Mouse (Mus musculus): ENCODE measurements around the gene Gucy2c.

Gucy2c gene

DNA sequence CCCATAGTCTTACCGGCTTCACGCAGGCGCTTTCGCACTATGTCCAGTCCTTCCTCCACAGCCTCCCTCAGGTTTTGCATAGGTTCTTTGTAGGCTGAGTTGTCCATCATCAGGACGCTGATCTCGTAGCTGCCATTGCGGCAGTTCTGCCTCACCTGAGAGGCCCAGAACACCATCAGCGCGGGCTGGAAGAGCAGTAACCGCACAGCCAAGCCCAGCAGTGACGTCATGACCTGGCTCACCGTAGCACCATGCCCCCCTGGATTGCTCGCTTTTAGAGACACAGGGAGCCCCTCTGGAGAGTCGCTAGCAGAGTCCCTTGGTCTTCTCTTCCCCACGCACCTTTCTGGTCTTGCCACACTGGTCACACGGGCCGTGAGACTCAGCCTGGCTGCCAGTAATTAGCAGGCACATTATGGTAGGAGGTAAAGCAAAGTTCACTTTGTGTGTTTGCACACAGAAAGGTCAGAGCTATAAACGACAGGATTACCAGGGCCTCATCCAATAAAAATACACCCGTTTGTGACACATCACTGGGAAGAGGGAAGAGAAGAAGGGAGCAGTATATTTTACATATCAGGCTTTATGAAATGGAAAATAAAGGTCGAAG is at the start of gene Gucy2c:
Gucy2c (minus strand) TSS at position 389 of the 610 bp plus-strand sequence.
- DNase-seq (ENCODE audit: low spot score in 2 of 2), result no peak

DNA sequence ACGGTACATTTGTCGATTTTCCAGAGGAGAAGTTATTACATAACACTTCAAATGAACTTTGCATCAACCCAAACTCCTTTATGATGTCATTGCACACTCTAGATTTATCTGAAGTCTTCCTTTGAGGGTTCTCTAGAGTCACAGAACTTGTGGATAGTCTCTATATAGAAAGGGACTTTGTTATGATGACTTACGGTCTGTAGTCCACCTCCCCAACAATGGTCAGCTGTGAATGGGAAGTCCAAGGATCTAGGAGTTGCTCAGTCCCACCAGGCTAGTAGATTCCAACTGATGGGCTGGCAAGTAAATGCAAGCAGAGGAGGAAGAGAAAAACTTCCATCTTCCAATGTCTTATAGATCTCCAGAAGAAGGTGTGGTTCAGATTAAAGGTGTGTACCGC is 47.1 kb upstream of the Gucy2c start:
- DNase-seq (ENCODE audit: low spot score in 2 of 2), result no peak

DNA sequence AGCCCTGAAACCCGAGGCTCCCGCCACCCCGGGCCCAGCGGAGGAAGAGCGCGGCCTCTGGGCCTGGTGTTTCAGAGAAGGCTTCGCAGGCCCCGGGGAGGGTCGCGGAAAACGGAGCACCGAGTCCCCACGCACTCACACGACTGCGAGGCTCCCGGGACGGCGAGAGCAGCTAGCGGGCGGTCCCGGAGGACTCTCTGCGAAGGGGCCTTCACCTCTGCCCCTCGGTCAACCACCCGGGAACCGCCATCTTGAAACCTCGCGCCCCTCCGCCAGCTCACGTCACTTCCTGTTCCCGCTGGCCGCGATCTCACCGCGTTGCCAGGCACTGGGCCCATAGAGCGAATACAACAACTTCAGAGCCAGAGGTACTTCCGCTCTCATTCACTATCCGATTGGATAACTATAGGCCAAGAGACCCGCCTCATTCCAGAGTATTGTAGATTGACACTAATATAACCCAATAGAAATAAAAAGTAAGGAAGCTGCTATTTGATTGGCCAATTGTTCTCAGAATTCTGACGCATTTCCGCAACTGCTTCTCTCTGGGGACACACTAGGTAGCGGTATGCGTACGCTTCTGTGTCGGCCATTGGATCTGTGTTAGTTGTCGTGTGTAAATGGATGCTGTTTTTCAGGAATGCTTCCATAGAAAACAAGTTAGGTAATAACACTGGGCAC is 46.5 kb upstream of the Gucy2c start, which contains the start of gene Wbp11:
Wbp11 (minus strand) TSS at position 353 of the 681 bp plus-strand sequence.
- peak; percentile 93 to 95 for DNase-seq (ENCODE audit: low spot score in 2 of 2)

DNA sequence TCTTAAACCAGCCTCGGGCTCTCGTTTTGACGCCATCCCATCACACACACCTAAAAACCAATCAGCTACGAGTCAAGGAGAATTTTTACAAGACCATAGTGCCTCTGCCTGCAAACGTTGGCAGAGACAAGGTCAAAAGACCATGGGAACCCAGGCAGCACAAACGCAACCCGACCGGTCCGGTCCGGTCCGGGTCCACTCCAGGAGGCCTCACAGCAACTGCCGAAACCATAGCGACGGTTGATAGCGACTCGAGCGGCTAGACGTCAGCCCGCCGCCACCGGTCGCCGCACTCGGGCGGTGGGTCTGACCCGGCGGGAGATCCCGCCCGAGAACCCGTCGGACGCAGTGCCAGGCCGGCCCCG is 45.9 kb upstream of the Gucy2c start, which contains the start of gene BC049715:
BC049715 (plus strand) TSS at position 111 of the 365 bp plus-strand sequence.
- no peak for DNase-seq (ENCODE audit: low spot score in 2 of 2)

DNA sequence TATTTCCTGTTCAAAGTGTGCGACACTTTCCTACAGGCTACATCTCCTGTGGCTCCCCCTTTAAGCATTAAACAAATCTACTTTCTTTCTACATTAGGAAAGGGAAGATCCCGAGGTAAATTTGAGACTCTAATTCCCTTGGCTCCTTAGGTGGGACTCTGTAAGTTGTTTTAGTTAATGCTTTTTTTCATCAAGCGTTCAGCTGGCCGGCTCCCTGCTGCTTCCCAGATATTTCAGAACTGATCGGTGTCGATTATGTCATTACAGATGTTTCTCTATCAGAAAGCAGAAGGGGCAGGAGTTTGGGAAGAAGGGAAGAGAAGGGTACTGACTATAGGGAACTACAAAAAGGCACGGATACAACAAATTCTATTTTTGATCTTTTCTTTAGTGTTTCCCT is 45.6 kb upstream of the Gucy2c start:
- DNase-seq (ENCODE audit: low spot score in 2 of 2), result no peak

DNA sequence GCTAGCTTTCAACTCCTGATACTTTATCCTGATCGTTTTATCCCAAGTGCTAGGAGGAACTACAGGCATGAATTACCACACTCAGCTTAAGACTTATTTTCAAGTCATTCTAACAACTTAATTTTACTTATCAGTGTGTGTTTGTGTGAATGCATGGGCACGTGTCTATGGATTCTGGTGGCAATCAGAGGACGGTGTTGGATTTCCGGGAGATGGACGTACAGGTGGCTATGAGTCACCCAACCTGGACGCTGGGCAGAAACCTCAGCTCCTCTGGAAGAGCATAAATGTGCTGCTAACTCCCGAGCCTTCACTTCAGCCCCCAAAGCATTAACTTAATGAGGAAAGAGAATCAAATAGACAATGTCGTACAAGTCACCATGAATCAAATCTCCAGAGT is 43.4 kb upstream of the Gucy2c start:
- DNase-seq (ENCODE audit: low spot score in 2 of 2), result no peak

DNA sequence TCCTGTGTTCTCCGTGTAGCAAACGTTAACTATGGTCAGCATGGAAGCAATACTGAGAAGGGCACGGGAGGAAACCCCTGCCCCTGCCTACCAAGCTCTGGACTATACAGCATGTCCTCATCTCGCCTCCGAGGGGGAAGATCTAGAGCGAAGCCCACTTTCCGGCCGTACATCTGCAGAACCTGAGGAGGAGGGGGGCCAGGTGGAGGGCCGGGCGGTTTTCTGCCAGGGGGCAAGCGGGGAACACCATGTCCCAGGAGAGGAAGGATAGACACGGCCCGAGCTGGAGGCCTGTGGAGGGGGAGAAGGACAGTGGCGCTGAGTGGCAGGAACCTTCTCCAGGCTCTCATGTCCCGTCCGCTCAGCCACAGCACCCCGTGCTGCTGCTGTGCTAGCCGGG is 39.5 kb upstream of the Gucy2c start:
- peak in 1 of 2 experiments; percentile 56 for DNase-seq (ENCODE audit: low spot score in 2 of 2)

DNA sequence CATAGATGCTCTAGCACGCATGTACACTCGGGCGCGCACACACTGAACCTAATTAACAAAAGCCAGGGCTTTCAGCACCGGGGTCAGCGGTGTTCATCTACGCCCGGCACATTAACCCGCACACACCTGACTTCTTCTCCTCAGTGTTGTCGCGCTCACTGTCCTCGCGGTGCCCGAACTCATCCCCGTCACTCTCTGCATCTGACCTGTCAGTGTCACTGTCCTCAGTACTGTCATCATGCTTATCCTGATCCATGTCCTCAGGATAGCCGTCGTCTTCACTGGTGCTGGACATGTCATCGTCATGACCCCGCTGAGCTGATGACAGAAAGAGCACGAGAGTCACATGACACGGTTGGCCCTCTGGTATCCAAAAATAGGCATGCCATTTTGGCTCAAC is 38.8 kb upstream of the Gucy2c start:
- DNase-seq (ENCODE audit: low spot score in 2 of 2), result no peak

DNA sequence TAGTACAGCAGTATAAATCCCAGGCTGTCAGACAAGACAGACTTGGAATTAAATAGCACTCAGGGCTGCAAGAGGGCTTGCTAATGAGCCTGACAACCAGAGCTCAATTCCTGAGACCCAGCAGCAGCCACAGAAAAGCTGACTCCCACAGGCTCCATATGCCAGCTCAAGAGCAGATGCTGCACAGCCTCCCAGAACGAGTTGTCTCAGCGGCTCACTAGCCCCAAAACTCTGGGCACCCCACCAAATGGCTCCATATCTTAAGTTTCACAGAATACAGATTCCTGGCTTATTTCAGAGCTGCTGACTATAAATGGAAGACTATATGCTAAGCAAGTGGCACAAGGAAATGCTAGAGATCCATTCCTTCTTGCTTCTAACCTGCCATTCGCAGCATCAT is 36.0 kb upstream of the Gucy2c start:
- DNase-seq (ENCODE audit: low spot score in 2 of 2), result peak in 1 of 2 experiments; percentile 34

DNA sequence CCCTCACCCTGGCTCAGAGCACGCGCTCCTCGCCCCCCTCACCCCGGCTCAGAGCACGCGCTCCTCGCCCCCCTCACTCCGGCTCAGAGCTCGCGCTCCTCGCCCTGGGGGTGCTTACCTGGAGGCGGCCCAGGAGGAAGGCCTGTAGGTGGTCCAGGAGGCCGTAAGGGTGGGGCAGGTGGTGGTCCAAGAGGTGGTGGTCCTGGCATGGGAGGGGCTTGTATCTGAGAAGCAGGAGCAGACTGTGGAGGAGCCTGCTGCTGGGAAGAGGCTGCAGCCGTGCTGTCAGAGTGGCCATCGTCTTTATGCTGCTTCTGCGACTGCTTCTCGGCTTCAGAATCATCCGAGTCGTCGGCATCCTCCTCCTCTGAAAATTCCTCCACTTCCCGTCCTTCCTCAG is 35.3 kb upstream of the Gucy2c start:
- DNase-seq (ENCODE audit: low spot score in 2 of 2), result peak in 1 of 2 experiments; percentile 57

DNA sequence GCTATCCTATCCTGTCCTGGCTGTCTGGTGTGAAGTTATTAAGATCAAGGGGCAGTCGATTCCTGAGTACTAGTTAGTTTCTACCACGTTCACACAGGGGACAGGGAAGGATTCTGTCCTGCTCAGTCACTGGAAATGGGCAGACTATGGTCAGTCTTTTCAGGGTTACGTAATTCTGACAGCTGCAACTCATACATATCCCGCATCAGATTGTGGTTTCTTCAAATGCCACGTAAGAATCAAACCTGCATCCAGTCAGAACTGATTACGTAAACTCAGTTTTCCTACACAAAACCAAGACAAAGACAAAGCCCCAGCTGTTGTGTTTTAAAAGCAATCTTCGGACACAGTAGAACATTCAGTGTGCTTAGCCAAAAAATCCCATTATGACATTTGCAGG is 33.8 kb upstream of the Gucy2c start:
- DNase-seq (ENCODE audit: low spot score in 2 of 2), result no peak

DNA sequence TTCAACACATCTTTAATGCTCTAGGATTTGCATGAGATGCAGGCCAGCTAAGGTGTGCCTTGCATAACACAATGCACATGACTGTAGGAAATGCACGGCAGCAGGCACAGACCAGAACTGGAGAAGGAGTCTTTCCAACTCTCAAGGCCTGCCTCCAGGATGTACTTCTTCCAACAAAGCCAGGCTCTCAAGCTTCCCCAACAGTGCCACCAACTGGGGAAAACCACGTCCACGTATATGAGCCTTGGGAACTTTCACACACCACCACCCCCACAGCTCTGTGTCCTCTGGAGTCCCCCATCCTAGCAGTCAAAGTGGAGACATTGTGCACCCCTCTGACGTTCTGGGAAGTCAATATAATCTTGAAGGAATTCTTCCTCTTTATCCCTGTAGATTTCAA is 31.6 kb upstream of the Gucy2c start:
- DNase-seq (ENCODE audit: low spot score in 2 of 2), result no peak

DNA sequence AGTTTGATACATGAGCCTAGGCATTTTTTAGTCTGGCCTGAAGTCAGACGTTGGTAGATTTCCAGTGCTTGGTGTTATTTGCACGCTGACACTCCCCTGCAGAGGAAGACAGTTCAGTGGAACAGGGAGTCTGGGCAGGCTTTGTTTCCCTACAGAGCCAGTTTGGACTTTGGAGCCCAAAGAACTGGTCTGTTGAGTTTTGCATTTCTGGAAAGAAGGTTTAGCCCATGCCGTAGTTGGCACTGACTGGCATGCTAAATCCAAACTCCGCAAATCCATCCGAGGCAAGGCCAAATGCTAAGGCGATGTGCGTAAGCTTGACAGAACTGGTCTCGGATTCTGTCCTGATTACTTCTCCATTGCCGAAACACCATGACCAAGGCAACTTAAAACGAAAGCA is 29.6 kb upstream of the Gucy2c start:
- no peak for DNase-seq (ENCODE audit: low spot score in 2 of 2)

DNA sequence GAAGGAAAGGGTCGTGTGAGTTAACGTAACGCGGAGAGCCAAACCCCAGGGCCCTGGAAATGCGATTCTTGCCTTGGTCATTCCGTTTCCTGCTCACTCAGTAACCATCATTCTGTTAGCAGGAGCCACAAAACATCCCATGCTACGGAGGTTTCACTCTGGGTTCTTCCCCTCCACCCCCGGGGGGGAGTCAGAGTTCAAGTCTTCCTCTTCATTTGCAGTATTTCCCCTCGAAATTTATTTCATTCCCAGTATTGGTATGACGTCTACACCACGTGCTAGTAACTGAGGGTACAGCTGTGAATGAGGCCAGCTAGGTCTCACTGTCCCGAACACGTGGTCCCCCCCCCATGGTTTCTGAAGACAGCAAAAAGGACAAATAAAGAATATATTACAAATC is 28.1 kb upstream of the Gucy2c start:
- DNase-seq (ENCODE audit: low spot score in 2 of 2), result no peak

DNA sequence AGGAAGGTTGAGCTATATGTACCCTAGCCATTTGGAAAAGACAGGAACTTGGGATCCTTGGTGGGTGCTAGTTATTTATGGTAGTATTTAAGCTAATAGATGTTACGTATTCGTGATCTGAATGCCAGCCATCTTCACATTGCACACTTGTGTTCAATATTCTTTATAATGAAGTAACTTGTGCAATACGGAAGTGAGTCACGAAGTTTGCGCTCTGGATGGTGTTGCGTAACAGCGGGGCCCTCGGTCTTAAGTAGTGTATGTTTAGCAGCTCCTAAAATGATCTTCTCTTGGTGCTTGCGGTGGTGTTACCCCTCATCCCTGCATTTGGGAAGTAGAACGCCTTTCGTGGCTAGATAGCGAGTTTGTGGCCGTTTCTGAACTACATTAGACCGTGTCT is 27.5 kb upstream of the Gucy2c start:
- DNase-seq (ENCODE audit: low spot score in 2 of 2), result no peak

DNA sequence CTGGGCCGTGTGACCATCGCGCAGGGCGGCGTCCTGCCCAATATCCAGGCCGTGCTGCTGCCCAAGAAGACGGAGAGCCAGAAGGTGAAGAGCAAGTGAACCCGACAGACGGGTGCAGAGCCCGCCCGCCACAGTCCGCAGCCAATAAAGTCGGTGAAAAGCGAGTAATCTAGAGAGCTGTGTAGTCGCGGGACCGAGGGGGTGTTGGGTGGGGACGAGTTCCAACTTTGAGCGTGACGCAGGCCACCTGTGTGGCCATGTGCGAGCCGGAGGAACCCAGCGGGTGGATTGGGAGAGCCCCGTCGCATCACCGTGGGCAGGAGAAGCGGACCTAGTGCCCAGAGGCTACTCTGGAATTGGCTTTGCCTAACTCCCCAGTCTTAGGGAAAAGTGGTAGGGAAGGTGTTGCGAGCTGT is 27.1 kb upstream of the Gucy2c start:
- no peak for DNase-seq (ENCODE audit: low spot score in 2 of 2)

DNA sequence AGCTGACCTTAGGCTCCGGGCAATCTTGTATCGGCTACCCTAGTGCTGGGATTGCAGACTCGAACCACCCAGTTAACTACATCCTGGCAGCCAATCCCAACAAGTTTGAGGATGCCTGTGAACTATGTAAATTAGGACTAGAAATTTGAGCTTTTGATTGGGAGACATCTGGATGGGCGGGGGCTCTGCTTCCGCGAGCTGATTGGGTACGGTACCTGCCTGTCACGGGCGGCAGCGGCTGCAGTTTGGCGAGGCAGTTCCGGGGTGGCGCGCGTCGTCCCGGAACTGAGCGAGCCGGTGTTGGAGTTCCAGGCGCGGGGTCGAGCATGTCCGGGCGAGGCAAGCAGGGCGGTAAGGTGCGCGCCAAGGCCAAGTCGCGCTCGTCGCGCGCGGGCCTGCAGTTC is 26.5 kb upstream of the Gucy2c start, which contains the start of gene H2afj:
H2afj (plus strand) TSS at position 231 of the 404 bp plus-strand sequence.
- peak; percentile 98 to 99 for DNase-seq (ENCODE audit: low spot score in 2 of 2)

DNA sequence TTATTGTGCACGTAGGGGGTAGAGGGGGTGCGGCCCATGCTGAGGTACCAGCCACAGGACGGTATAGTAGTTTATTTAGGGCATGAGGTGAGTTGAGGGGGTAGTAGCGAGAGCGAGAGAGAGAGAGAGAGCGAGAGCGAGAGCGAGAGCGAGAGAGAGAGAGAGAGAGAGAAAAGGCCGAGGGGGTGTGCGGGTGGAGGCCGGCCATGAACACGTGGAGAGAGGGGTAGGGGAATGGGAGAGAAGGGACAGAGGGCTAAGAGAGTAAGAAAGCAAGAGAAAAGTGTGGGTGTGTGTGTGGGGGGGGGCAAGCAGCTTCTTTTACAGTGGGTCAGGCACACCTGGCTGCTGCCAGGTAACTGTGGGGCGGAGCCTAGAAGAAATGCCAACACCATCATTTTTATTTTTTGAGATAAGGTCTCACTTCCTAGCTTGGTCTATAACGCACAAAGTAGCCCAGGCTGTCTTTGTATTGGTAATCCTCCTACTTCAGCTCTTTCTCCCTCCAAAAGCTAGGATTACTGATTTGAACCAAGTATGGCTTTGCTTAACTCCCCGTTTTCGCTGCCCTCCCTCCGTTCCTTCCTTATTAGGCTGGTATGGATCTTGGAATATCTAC is 25.9 kb upstream of the Gucy2c start:
- DNase-seq (ENCODE audit: low spot score in 2 of 2), result no peak

DNA sequence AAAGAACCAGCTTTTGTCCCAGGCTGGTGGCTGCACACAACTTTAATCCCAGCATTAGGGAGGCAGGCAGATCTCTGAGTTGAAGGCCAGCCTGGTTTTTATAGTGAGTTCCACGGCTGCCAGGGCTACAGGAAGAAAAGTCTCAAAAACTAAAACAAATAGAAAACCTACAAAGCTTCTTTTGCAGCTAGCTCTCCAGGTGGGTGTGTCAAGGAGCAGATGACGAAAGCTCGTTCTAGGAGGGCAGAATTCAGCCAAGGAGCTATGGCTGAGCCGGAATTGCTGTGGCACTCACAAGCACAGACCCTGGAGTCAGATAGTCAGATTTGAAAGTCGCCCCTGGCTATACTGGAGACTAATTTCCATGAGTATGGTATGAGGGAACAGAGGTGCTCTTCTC is 25.3 kb upstream of the Gucy2c start:
- no peak for DNase-seq (ENCODE audit: low spot score in 2 of 2)

DNA sequence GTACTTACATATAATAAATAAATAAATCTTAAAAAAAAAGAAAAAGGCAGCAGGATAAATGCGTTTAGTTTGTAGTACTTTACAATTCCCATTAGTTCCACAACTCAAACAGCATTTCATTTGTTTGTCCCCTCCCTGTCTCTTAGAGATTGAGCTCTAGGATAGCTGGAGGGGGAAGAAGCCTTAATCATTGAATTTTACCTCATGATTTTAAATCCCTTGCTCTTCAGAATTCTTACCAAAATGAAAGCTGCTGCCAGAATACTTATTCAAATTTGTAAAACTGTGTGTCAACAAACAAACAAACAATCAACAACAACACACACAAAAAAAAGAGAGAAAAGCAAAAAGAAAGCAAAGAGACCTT is 23.8 kb upstream of the Gucy2c start:
- no peak for DNase-seq (ENCODE audit: low spot score in 2 of 2)

DNA sequence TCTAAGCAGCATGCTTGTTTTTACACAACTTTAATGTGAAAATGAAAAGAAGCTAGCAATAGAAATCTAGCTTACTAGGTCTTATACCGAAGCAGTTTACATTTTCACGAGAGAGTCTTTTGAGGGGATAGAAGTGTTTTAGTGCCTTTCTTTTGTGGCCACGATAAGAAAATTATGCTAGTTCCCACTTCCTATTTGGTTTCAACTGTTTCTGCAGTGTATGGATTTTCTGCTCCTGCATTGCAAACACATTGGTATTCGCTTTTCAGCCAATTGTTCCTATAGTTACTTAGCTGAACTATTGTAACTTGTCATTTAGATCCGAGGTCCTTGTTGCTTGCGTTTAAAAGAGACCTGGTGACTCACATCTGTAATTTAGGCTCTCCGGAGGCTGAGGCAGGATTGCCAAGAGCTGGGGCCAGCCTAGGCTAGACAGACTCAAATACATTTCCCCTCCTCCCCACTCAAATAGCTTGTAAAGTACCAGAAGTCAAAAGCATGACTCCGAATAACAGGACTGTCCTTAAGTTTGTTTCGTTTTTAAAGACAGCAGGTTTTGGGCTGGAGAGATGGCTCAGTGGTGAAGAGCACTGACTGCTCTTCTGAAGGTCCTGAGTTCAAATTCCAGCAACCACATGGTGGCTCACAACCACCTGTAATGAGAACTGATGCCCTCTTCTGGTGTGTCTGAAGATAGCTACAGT is 23.3 kb upstream of the Gucy2c start:
- DNase-seq (ENCODE audit: low spot score in 2 of 2), result no peak

All from urinary bladder, postnatal 4 days (tissue).